Mouse (Mus musculus): Measurements from ENCODE around the gene Trim28.
"Not testable (repeated sequence)": the region's sequence is repeated elsewhere in the genome, so short reads cannot be mapped to it uniquely, and the experiment has no call there.

The Trim28 gene

DNA sequence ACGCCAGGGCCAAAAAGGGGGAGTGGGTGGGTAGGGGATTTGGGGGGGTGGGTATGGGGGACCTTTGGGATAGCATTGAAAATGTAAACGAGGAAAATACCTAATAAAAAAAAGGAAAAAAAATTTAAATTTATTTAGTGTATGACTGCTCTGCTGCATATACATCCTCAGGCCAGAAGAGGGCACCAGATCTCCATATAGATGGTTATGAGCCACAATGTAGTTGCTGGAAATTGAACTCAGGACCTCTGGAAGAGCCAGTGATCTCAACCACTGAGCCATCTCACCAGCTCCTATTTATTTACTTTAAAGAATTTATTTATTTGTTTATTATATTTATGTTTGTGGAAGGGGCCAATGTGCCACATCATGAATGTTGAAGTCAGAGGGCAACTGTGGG is 64.5 kb downstream of the Trim28 start:
- DNase-seq (ENCODE audit: low spot score): not testable (repeated sequence)

DNA sequence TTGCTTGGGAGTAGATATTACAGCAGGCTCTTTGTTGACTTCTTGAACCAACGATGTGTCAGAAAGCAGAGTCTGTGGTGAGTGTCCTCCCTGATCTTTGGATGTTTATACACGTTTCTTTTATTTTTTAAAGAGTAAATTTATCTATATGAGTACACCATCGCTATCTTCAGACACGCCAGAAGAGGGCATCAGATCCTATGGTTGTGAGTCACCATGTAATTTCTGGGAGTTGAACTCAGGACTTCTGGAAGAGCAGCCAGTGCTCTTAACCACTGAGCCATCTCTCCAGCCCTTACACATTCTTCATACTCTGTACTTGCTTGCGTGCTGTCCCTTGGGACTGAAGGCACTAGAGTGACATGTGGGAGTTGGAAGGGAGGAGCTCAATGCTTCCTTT is 73.4 kb downstream of the Trim28 start:
- no peak for DNase-seq (ENCODE audit: low spot score)

All from layer of hippocampus, adult 11-12 months (tissue).